Mouse (Mus musculus): Measurements from ENCODE around the gene Arhgef39.

DNA sequence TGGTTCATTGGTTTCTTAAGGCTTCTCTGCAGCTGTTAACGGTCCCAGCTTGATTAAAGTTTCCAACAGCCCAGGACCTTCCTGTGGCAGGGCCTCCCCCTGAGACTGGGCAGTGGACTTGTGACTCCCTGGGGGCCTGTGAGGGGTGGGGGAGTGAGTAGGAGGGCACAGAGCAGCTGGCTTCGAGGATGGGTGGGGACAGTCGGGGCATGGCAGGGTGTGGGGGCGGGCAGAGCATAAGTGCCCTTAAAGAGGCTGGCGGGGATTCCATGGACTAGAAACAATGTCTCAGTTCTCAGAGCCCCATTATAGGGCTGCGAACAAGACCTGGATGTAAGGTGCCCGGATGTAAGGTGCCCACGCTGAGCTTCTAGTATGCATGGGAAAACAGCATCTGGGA lies 42.4 kb downstream of the Arhgef39 start:
- TF ChIP-seq EP300 (IDR thresholded peaks at IDR 0.05; ENCODE audit: low read depth): no peak
- TF ChIP-seq CTCF (IDR thresholded peaks at IDR 0.05; ENCODE audit: low read depth): no peak

All from liver, embryonic 14.5 days (tissue).